Mouse (Mus musculus) kidney, embryonic 15.5 days (tissue): ENCODE data around the gene Sult2b1. TPM values are rescaled to one million over a fixed set of nuclear protein-coding genes. Genes with fewer than 3 reads are reported as not detected.

ENCODE experiments used
- polyA plus RNA-seq: library from polyadenylated mRNA; unstranded; fragments of >200 nt; fragmentation: Nextera tagmentation; extraction: Ambion mirVana; gene quantifications from 2 replicates; pipeline ENCODE4 v1.2.1, GENCODE M21; 2015

Sult2b1 gene
- polyA plus RNA-seq, 1 experiment from 2014 or later = 2.8 TPM

Other genes starting within 250 kb of the Sult2b1 start
- 11.8 and 14.8 TPM in 2 replicates for gene Hsd17b14, start 229.8 kb downstream of the Sult2b1 start, polyA plus RNA-seq
- 75.4 and 78.5 TPM in 2 replicates for gene Bcat2, start 214.5 kb downstream of the Sult2b1 start, polyA plus RNA-seq
- gene Fgf21, start 169.2 kb downstream of the Sult2b1 start, polyA plus RNA-seq = 0.32 TPM in 1 of 2 replicates, not detected in the other
- 0.06 and 0.21 TPM in 2 replicates for gene Fut1, start 167.4 kb downstream of the Sult2b1 start, polyA plus RNA-seq
- gene Izumo1, start 162.9 kb downstream of the Sult2b1 start, polyA plus RNA-seq = 0.14 and 0.17 TPM in 2 replicates
- 16.1 and 18.0 TPM in 2 replicates for gene Rasip1, start 157.2 kb downstream of the Sult2b1 start, polyA plus RNA-seq
- gene Mamstr, start 144.7 kb downstream of the Sult2b1 start, polyA plus RNA-seq = 7.5 and 9.0 TPM in 2 replicates
- gene Fut2, start 118.3 kb downstream of the Sult2b1 start, polyA plus RNA-seq = 0.42 and 3.7 TPM in 2 replicates
- 0.21 and 0.24 TPM in 2 replicates for gene Ntn5, start 100.6 kb downstream of the Sult2b1 start, polyA plus RNA-seq
- 0.19 and 0.29 TPM in 2 replicates for gene Sec1, start 90.3 kb downstream of the Sult2b1 start, polyA plus RNA-seq
- gene Car11, start 84.8 kb downstream of the Sult2b1 start, polyA plus RNA-seq = 8.6 and 8.8 TPM in 2 replicates
- 3.7 and 4.7 TPM in 2 replicates for gene Dbp, start 79.6 kb downstream of the Sult2b1 start, polyA plus RNA-seq
- gene Rpl18, start 69.2 kb downstream of the Sult2b1 start, polyA plus RNA-seq = 1,132 and 1,166 TPM in 2 replicates
- gene Sphk2, start 66.7 kb downstream of the Sult2b1 start, polyA plus RNA-seq = 28.1 and 33.7 TPM in 2 replicates
- 1.4 and 2.5 TPM in 2 replicates for gene Fam83e, start 63.5 kb downstream of the Sult2b1 start, polyA plus RNA-seq
- gene Spaca4, start 58.9 kb downstream of the Sult2b1 start, polyA plus RNA-seq = not detected in 2 replicates
- gene Lmtk3, start 931 bp downstream of the Sult2b1 start, polyA plus RNA-seq = 2.5 and 3.1 TPM in 2 replicates
- 130 and 132 TPM in 2 replicates for gene Cyth2, start 29.9 kb upstream of the Sult2b1 start, polyA plus RNA-seq
- 1.4 and 1.6 TPM in 2 replicates for gene Kcnj14, start 40.1 kb upstream of the Sult2b1 start, polyA plus RNA-seq
- gene Grwd1, start 46.3 kb upstream of the Sult2b1 start, polyA plus RNA-seq = 82.5 and 86.3 TPM in 2 replicates
- gene Kdelr1, start 88.1 kb upstream of the Sult2b1 start, polyA plus RNA-seq = 83.8 and 89.1 TPM in 2 replicates
- gene Grin2d, start 93.7 kb upstream of the Sult2b1 start, polyA plus RNA-seq = 0.42 and 0.47 TPM in 2 replicates
- 0.93 and 1.1 TPM in 2 replicates for gene Syngr4, start 112.0 kb upstream of the Sult2b1 start, polyA plus RNA-seq
- gene Tmem143, start 112.3 kb upstream of the Sult2b1 start, polyA plus RNA-seq = 6.2 and 6.5 TPM in 2 replicates
- 164 and 194 TPM in 2 replicates for gene Emp3, start 136.7 kb upstream of the Sult2b1 start, polyA plus RNA-seq
- 10.8 and 12.2 TPM in 2 replicates for gene Ccdc114, start 139.4 kb upstream of the Sult2b1 start, polyA plus RNA-seq
- 0.93 and 1.1 TPM in 2 replicates for gene Abcc6, start 245.6 kb upstream of the Sult2b1 start, polyA plus RNA-seq
- gene Nomo1, start 249.0 kb upstream of the Sult2b1 start, polyA plus RNA-seq = 39.9 and 40.4 TPM in 2 replicates